Mouse (Mus musculus) heart, adult 2 months (tissue): Measurements from ENCODE around the gene Nr1h3. TPM values are rescaled to one million over a fixed set of nuclear protein-coding genes. Genes with fewer than 3 reads are reported as not detected.

Experiments used
- DNase-seq, 2 experiments: peaks; one replicate each; pipeline ENCODE4 v3.0.0; 2021
- H3K27ac ChIP-seq: fragments of 200-600 bp; 2 replicates; pipeline ENCODE4 v1.8.1; 2022
- H3K27me3 ChIP-seq: fragments of 200-500 bp; 2 replicates; pipeline ENCODE4 v1.6.1; 2012; ENCODE audit warnings: mild to moderate bottlenecking, low read length, inconsistent platforms, mixed read lengths; ENCODE audit not compliant: control insufficient read depth, insufficient read depth
- H3K36me3 ChIP-seq: fragments of 200-500 bp; 2 replicates; pipeline ENCODE4 v1.6.1; 2012; ENCODE audit warnings: low read length, inconsistent platforms; ENCODE audit not compliant: control insufficient read depth, insufficient read depth
- H3K4me1 ChIP-seq: fragments of 200-500 bp; 2 replicates; pipeline ENCODE4 v1.6.1; 2011; ENCODE audit warnings: low read length; ENCODE audit not compliant: control insufficient read depth, insufficient read depth
- H3K4me3 ChIP-seq: fragments of 200-600 bp; 2 replicates; pipeline ENCODE4 v1.8.1; 2022
- H3K79me2 ChIP-seq: fragments of 200-500 bp; replicated peaks from 2 replicates; pipeline ENCODE4 v1.6.1; 2012; ENCODE audit warnings: mild to moderate bottlenecking, inconsistent platforms, low read length, moderate library complexity, mixed read lengths; ENCODE audit not compliant: control insufficient read depth, insufficient read depth
- H3K9ac ChIP-seq: fragments of 200-500 bp; 2 replicates; pipeline ENCODE4 v1.6.1; 2012; ENCODE audit warnings: low read depth, mild to moderate bottlenecking, control low read depth, inconsistent platforms, low read length, mixed read lengths
- CTCF ChIP-seq: fragments of 200-600 bp; IDR thresholded peaks from 2 replicates; pipeline ENCODE4 v1.8.1; 2022; ENCODE audit warnings: antibody characterized with exemption, mild to moderate bottlenecking, moderate library complexity
- EP300 ChIP-seq: fragments of 200-500 bp; IDR thresholded peaks from 2 replicates; pipeline ENCODE4 v1.6.1; 2011; ENCODE audit warnings: low read depth, low read length, control low read depth; ENCODE audit not compliant: insufficient read depth
- POLR2A ChIP-seq: fragments of 200-500 bp; IDR thresholded peaks from 2 replicates; pipeline ENCODE4 v1.6.1; 2011; ENCODE audit warnings: mild to moderate bottlenecking, low read depth, low read length, control low read depth; ENCODE audit not compliant: insufficient read depth
- WGBS: fragments of 180-500 bp; shearing (Covaris S2); methylation state at CpG from one replicate; pipeline ENCODE4 v1.1.7; 2018; 5-methylcytosine and 5-hydroxymethylcytosine counted together
- intact Hi-C: fragments of 180-260 bp; cut with DNase I; formaldehyde crosslinking; loops from one replicate; pipeline ENCODE4 v1.15.1; 2025
- polyA plus RNA-seq: library from polyadenylated mRNA; depleted of rRNA; stranded (reverse); fragments of >200 nt; gene quantifications from 2 replicates; pipeline ENCODE4 v1.2.3, GENCODE M21; 2012
- total RNA-seq, 2 experiments: library from RNA; stranded (reverse); gene quantifications; 2 replicates each; pipeline ENCODE4 v1.2.3; 2021

Gene Nr1h3
- total and polyA plus RNA-seq, 3 experiments, result 20.3 to 30.6 (median 27.6) TPM

DNA sequence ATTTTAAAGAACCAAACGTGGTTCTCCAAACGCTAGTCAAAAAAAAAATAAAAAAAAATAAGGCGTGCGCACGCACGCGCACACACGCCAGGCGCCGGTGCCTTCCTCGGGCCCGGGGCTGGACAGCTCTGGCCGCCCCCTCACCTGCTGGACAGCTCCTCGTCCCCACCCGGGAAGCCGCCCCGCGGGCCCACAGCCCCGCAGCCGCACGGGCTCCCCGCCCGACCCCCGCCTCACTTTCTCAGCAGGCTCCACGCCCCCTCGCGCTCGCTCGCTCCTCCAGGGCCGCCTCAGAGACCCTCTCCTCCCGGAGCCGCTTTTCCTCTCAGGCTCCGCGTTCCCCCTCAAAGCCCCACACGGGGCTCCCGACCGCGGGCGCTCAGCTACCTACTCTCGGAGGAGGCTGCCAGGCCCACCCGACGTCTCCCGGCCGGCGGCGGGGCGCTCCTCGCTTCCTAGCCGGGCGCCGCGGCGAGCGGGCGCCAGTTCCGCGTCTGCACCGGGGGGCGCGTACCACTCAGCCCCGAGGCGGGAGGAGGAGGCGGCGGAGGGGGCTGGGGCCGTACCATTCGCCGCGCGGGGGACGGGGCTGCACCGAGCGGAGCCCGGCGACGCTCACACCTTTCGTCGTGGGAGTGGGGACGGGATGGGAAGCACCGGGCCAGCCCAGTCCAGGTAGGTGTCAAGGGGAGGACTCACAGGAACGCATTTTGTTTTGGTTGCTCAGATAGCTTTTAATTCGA lies 20.1 kb downstream of the Nr1h3 start:
- H3K27ac ChIP-seq, result peak overlapping the region; percentile 71
- H3K27me3 ChIP-seq, result no peaks in the 10 kb centered on the region
- H3K4me1 ChIP-seq, result peaks cover 10% of the 10 kb centered on the region
- DNase-seq, result peak; percentile 78 to 79
- no peaks in the 10 kb centered on the region for H3K79me2 ChIP-seq
- WGBS, result under 1% methylated on average over 80 of the region's 81 CpGs
- intact Hi-C loops, result no loop called here
- peak overlapping the region; percentile 82 for H3K9ac ChIP-seq
- H3K4me3 ChIP-seq, result peak overlapping the region; percentile 78
- H3K36me3 ChIP-seq, result no peaks in the 10 kb centered on the region
- TF ChIP-seq CTCF (no peak), POLR2A (no peak), EP300 (no peak)

- TF ChIP-seq POLR2A (no peak), CTCF (no peak)
- Histone ChIP-seq H3K4me3 (peak overlapping the region; percentile 78), H3K4me1 (peaks cover 7% of the 10 kb centered on the region), H3K27me3 (no peaks in the 10 kb centered on the region), H3K9ac (0 out of 2 replicates have a peak overlapping the region, but pooled peaks have one; percentile 39), H3K79me2 (no peaks in the 10 kb centered on the region), H3K36me3 (no peaks in the 10 kb centered on the region), H3K27ac (no peak overlapping the region)
- DNase-seq, result peak in 1 of 2 experiments; percentile 20
- 18% methylated on average over 8 of the region's 8 CpGs for WGBS
- intact Hi-C loops, result no loop called here
These were observed 20.6 kb downstream of the Nr1h3 start for GRCm38 (mm10) chr2:91182016-91182404.

GRCm38 (mm10) chr2:91180706-91181105 lies 21.9 kb downstream of the Nr1h3 start:
- H3K27me3 ChIP-seq, result no peaks in the 10 kb centered on the region
- no peak overlapping the region for H3K9ac ChIP-seq
- DNase-seq, result no peak
- no peaks in the 10 kb centered on the region for H3K79me2 ChIP-seq
- H3K27ac ChIP-seq, result no peak overlapping the region
- no peaks in the 10 kb centered on the region for H3K36me3 ChIP-seq
- TF ChIP-seq EP300, result no peak
- TF ChIP-seq CTCF, result no peak
- H3K4me1 ChIP-seq, result peaks cover 7% of the 10 kb centered on the region
- intact Hi-C loops, result no loop called here
- H3K4me3 ChIP-seq, result no peak overlapping the region
- WGBS, result 67% methylated on average over 5 of the region's 5 CpGs

DNA sequence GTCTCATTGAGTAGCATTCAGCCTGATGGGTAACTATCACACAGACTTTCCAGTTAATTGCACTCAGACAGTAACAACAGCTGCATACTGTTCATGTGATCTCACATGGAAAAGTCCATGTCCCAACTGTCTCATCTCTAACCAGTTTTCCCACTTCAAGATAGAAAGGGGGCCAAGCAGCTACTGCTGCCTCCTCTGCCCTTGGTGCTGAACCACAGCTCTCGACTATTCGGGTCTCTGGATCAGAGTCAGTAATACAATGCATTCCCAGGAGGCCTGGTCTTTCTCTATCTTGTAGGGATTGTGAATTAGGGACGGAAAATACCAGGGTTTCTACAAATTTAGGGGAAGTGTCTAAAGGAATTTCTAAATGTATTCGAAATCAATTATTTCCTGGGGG lies 22.8 kb downstream of the Nr1h3 start:
- Histone ChIP-seq H3K27me3 (no peaks in the 10 kb centered on the region), H3K27ac (no peak overlapping the region), H3K4me1 (peaks cover 7% of the 10 kb centered on the region), H3K4me3 (no peak overlapping the region), H3K79me2 (no peaks in the 10 kb centered on the region), H3K9ac (no peak overlapping the region), H3K36me3 (no peaks in the 10 kb centered on the region)
- no peak for DNase-seq
- 33% methylated on average over 4 of the region's 4 CpGs for WGBS
- intact Hi-C loops, result no loop called here
- TF ChIP-seq EP300 (no peak), POLR2A (no peak), CTCF (no peak)

GRCm38 (mm10) chr2:91176234-91176633 lies 26.4 kb downstream of the Nr1h3 start:
- Histone ChIP-seq H3K9ac (no peak overlapping the region), H3K27ac (no peak overlapping the region), H3K4me1 (no peaks in the 10 kb centered on the region), H3K79me2 (no peaks in the 10 kb centered on the region), H3K36me3 (no peaks in the 10 kb centered on the region), H3K4me3 (no peak overlapping the region), H3K27me3 (no peaks in the 10 kb centered on the region)
- no peak for TF ChIP-seq POLR2A
- no peak for TF ChIP-seq EP300
- no peak for TF ChIP-seq CTCF
- DNase-seq, result no peak
- 76% methylated on average over 6 of the region's 6 CpGs for WGBS
- intact Hi-C loops, result no loop called here

DNA sequence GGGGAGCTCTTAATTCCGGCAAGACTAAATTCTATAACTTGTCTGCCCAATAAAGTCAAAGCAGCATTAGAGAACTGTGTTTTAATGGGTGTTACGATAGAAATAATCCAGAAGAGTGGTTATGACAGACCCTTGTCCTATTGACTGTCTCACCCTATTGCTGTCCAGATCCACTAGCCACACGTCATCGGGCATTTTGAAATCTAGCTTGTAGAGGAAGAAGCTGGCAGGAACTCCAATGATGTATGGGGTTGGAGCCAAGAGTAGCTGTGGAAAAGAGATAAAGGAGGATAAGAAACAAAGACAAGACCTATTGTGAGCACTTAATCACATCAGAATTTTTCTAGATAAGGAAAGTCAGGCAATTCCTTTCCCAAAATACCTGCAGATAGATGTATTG lies 27.1 kb downstream of the Nr1h3 start:
- Histone ChIP-seq H3K4me3 (no peak overlapping the region), H3K4me1 (no peaks in the 10 kb centered on the region), H3K79me2 (no peaks in the 10 kb centered on the region), H3K36me3 (no peaks in the 10 kb centered on the region), H3K9ac (no peak overlapping the region), H3K27ac (no peak overlapping the region), H3K27me3 (no peaks in the 10 kb centered on the region)
- WGBS, result 53% methylated on average over 4 of the region's 4 CpGs
- intact Hi-C loops, result no loop called here
- DNase-seq, result no peak
- TF ChIP-seq EP300, result no peak
- no peak for TF ChIP-seq CTCF
- no peak for TF ChIP-seq POLR2A
